Mouse (Mus musculus) heart, adult 9 months (tissue): ENCODE measurements around the gene Echdc2.
"Not testable (repeated sequence)": the region's sequence is repeated elsewhere in the genome, so short reads cannot be mapped to it uniquely, and the experiment has no call there.

Experiments
- DNase-seq, 2 experiments: peaks; one replicate each; pipeline ENCODE4 v3.0.0; 2022; ENCODE audit warnings: low spot score in 2 of 2

Echdc2 gene

DNA sequence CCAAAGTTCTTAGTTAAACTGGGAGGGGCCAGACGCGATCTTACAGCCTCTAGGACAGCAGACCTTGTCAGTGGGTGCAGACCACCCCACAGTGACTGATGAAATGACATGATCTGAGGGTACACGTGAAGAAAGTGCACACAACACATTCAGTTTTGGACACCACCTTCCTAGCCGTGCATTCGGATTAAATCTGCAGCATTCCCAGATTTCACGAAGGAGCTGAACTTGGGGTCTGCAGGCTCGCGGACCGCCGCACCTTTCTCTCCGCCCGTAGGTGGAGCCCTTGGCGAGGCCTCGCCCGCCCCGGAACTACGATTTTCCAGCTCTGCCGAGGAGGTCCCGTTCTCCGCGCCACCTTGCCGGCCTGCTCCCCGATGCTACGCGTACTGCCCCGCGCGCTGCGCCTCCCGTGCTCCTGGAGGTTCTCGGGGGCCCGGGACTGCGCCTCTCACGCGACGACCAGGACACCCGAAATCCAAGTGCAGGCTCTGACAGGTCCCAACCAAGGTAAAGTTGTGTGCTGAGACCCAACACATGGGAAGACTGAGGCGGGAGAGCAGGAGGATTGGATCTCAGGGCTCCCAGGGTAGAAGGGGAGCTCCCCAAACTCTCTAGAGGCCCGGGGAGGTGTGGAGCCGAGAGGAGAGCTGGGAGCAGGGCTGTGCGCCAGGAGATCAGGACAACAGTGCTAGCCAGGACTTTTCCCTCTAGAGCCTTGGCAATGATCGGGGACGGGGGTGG lies at the start of gene Echdc2:
TSS of gene Echdc2 (plus strand) at position 286 of the 744 bp plus-strand sequence.
- DNase-seq = peak; percentile 24 to 33

DNA sequence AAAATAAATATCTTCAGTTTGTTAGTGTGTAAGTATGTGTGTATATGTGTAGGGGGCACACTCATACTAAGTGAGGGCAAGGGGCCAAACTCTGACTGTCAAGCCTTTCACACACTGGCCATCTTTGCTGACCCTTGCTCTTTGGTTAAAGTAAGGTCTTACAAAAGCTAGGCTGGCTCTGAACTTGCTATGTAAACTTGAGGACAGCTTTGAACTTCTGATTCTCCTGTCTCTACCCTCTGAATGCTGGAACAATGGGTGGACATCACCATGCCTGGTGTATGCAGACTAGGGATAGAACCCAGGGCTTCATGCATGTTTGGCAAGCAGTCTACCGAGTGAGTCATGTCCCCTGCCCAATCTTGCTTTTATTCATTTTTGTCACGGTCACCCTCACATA lies 48.8 kb upstream of the Echdc2 start:
- no peak for DNase-seq

DNA sequence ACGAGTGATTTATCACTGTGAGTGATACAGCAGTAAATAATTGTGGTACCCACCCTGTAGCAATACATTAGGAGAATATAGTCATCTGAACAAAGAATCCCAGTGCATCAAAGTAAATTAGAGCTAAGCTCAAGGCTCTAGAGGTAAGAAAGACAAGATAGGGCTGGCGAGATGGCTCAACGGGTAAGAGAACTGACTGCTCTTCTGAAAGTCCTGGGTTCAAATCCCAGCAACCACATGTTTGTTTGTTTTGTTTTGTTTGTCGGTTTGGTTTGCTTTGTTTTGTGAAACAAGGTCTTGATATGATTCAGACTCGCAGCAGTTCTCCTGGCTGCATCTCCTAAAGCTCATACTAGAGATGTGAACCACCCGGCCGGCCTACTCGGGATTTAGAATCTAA lies 47.7 kb upstream of the Echdc2 start:
- DNase-seq = no peak

DNA sequence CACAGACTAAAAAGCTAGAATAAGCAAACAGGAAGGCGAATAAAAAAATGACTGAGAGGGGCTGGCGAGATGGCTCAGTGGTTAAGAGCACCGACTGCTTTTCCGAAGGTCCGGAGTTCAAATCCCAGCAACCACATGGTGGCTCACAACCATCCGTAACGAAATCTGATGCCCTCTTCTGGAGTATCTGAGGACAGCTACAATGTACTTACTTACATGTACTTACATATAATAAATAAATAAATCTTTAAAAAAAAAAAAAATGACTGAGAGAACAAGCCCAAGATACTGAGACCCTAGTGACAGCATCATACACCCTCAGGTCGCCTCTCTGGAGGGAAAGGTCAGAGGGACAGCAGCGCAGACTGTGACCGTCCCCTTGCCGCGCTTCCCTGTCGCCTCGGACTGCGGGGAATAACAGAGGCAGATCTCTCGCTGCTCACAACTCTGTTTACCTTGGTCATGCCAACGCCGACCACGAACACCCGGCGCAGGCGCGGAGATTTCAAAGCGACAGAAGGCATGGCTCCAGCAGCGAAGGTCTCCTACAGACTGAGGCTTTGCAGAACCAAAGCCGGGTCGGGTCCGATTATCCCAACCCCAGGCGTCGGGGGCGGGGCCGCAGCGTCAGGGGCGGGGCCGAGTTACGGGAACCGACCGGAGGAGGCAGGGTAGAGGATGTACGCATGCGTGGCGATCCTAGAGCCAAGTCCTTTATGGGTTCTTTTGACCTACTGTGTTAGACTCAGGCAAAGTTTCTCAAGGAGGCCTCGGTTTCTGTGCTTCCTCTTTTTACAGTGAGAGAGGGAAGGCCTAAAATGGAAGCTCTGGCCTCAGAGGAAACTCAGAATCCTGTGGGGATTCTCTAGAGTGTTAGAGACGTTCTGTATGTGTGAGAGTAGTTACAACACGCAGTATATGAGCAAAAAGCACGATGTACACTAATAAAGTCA lies 47.0 kb upstream of the Echdc2 start:
- peak; percentile 94 to 95 for DNase-seq

DNA sequence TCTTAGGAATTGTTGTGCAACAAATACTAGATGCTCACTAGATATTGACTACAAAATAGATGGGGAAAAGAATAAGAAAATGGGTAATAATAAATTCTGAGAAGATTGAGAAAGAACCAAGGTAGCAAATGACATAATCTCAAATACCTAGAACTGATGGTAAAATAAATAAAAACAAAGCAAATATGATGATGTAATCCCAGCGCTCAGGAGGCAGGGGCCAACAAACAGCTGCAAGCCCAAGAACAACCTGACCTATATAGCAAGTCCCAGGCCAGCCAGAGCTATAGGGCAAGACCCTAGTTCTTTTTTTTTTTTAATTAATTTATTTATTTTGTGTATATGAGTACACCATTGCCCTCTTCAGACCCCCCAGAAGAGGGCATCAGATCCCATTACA lies 41.1 kb upstream of the Echdc2 start:
- DNase-seq = no peak

DNA sequence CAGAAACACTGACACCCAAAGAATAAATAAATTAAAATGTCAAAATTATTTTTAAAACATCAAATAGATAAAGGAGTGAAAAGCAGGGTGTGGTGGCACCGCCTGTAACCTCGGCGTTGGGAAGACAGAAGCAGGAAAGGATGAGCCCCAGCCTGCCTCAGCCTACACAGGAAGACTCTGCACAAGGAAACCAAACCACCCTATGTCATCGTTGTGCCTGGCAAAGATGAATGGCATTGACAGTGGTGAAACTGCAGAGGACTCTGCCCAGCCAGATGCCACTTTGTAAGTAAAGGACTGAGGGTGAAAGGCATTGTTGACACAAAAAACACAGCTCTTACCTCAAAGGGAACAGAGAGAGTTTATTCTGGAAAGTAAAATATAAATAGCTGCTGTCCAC lies 39.0 kb upstream of the Echdc2 start:
- DNase-seq = no peak

DNA sequence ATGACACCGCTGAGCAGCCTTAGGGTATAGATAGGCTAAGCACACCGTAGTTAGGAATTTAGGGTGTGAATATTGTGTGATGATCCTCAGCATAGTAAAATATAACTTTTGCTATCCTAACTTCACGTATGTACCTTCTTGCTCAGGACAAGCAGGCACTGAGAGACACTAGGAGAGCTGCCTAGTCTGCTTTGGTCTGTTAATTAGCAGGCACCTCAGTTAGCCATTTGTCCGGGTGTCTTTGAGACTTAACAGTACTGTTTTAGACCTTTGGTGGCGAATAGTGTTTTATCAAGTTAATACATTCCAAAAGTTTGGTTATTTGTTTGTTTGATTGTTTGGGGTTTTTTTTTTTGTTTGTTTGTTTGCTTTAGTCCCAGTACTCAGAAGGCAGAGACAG lies 37.7 kb upstream of the Echdc2 start:
- no peak for DNase-seq

DNA sequence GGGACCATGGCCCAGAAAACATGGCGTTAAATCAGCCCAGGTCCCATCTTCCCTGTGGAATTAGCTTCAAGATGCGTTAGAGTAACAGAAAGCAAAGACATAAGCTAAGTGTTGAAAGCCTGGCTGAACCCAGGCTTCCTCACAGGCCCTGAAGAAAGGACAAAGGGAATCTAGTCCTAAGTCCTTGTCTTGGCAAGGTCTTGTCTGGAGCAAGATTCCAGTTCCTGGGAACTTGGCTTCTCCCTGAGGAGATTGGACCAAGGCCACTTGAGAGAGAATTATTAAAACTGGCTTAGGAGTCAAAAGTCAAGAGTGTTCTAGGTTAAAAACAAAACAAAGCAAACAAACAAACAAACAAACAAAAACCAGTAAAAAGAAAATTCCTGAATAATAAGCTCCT lies 36.9 kb upstream of the Echdc2 start:
- peak; percentile 10 to 18 for DNase-seq

DNA sequence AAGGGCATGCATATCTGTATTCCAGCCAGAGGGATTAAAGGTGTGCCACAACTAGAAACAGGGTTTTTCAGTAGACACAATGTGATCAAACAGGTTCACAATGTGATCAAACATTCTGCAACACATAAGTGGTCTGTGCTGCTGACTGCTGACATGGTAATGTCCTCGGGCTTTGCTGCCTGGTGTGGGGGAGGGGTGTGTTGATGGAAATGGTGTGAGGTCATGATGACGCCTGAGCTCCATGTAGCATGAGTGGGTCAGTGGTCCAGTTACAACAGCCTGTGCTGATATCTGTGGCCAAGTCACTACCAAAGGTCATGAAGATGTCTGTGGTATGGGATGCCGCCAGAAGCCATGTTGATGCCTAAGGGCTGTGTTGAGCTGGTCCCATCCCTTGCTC lies 34.8 kb upstream of the Echdc2 start:
- no peak for DNase-seq

DNA sequence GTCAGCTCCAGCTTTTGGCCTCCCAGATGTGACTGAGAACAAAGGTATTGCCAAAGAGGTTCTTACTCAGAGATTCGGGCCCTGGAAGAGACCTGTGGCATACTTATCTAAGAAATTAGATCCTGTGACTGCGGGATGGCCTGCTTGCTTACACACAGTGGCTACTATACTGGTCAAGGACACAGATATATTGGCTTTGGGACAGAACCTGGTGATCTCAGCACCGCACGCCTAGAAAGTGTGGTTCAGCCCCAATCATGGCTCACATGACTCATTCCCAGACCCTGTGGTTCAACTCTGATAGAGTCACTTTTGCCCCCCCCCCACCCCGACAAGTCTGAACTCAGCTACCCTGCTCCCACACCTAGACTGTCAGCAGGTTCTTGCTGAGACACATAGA lies 28.3 kb upstream of the Echdc2 start:
- no peak for DNase-seq

DNA sequence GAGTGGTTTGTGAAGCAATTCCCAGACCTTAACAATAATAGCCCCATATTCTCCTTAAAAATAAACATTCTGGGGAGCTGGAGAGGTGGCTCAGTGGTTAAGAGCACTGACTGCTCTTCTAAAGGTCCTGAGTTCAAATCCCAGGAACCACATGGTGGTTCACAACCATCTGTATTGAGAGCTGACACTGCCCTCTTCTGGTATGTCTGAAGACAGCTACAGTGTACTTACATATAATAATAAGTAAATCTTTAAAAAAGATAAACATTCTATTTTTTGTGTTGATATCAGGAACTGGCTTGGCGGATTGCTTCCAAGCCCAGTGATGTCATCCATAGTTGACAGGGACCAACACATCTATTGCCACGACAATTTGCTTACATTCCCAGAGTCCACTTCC lies 22.1 kb upstream of the Echdc2 start:
- DNase-seq = not testable (repeated sequence)

DNA sequence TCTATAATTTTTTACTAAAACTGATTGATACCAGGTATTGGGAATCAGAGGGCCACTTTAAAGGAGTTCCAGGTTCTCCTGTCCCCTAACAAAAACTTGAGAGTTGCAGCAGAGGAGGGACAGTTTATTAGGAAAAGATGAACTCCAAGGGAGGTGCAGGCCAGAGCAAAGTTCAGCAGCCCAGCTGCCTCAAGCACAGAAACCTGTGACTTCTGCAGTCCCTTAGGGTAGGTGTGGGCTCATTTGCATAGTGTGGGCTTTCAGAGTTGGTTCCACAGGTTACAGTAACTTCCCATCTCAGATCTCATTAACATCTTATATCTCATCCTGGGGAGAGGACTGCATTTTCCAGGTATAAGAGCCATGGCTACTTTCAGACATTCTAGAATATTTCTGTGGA lies 21.5 kb upstream of the Echdc2 start:
- DNase-seq = no peak

DNA sequence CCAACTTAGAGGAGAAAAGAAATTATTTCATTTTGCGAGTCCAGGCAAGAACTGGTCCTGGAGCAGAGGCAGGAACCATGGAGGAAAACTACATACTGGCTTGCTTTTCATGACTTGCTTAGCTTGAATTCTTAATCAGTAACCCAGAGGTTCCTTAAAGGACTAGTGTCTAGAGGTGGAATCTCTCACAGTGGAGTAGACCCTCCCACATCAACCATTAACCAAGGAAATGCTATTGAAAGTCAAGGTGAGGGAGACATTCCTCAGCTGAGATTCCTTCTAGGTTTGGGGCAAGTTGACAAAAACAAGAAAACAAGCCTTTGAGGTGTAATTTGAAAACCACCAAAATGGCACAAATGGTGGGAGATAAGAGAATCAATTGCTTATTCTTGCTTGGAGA lies 20.4 kb upstream of the Echdc2 start, which contains the start of gene Scp2:
TSS of gene Scp2 (minus strand) at position 119 of the 400 bp plus-strand sequence.
- no peak for DNase-seq

DNA sequence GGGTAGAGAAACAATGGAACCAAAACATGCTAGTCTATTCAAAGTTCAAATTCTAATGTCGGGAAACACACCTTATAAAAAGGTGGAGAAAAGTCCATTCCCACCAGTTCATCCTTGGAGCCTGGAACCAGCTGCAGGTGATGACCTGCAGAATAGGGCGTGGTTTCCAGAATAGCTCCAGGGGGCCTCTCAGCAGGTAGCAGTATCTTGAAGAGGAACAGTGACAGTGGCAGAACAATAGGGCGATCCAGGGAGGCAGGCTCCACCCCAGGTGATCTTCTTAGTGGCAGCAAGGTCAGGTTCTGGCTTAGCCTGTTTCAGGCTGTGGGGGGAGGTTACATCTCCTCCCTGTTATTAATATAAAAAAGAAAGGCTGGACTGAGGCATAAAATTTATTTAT lies 19.7 kb upstream of the Echdc2 start:
- not testable (repeated sequence) for DNase-seq

DNA sequence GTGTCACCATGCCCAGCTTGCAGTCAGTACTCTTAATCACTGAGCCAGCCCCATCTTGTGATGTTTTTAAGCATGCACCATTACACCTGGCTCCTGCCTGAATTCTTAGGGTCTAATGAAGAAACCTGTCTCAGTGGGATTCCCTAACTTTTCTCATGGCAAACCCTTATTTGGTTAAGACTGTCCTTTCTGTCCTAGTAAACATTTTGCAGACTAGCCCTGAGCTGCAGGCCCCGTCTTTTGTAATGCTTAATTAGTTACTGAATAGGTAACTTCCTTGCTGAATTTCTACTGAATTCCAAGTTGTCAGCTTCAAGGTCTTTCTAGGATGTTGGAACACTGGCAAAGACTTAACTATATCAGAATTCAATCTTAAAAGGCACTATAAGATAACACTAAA lies 10.1 kb upstream of the Echdc2 start:
- not testable (repeated sequence) for DNase-seq

DNA sequence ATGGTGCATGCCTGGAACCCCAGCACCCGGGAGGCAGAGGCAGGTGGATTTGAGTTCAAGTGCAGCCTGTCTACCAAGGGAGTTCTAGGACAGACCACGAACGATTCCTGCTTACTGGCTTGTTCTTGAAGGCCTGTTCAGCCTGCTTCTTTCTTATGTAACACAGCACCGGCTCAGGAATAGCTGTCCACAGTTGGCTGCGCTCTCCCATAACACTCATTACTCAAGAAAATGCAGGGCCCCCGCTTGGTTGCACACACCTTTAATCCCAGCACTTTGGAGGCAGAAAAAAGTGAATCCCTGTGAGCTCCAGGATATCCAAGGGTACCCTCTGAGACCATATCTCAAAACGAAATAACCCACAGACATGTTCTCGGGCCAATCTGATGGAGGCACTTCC lies 3.3 kb upstream of the Echdc2 start:
- no peak for DNase-seq

DNA sequence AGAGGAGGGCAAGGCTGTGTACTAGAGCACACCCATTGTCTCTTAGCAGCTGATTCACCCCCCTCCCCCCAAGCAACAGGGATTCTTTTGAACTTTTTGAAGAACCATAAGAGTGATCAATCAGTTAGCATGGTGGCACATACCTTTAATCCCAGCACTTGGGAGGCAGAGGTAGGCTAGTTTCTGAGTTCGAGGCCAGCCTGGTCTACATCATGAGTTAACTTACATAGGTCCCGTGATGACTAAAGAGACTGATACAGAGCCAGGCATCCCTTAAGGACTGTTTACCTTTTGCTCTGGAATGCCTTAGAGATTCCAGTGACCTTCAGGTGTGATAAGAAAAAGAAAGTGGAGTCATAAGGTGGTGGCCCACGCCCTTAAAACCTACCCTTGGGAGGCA lies 1.9 kb upstream of the Echdc2 start:
- DNase-seq = no peak

DNA sequence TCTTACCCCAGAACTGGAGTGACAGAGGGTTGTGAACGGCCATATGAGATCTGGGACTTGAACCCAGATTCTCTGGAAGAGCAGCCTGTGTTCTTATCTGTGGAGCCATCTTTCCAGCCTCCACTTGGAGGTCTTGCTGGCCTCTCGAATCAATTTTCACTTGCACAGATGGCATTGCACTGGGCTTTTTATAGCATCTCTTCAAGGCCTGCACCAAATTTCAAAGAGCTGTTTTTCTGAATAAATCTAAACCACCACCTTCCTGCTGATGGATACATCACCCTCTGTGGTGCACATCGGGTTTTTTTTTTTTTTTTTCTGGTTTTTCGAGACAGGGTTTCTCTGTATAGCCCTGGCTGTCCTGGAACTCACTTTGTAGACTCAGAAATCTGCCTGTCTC lies 1.6 kb downstream of the Echdc2 start:
- no peak for DNase-seq

DNA sequence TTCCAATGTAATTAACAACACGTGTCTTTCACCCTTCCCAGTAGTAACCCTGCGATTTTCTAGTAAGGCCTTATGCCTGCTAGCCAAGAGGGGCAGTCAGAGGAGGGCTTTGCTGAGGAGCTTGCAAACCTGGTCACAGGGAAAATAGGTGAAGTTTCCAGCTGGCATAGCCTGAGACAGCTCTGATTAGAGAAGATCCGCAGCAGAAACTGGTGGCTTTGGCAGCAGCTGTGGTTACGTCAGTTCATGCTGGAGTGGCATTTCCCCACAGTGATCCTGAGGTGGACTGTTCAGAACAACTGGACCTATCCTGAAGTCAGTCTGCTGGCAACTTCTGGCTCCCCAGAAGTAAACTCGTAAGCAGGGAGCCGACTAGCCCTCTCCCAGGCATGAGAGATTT lies 2.8 kb downstream of the Echdc2 start:
- no peak for DNase-seq

DNA sequence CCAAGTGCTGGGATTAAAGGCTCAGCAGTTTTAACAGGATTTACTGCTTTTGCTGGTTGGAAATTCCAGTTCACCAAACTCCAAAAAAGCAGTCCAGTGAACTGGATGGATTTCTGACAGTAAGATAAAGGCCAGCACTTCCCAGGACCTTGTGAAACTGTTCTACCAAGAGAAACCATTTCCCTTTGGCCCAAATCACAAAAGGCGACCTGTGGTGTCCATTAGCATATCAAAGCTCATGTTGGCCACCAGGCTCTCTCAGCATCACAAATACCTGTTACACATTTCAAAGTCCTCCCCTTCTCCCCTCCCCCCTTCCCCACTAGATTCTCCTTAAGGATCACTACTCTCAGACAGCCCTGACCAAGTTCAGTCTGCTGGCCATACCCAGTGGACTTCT lies 17.0 kb downstream of the Echdc2 start:
- DNase-seq = no peak

DNA sequence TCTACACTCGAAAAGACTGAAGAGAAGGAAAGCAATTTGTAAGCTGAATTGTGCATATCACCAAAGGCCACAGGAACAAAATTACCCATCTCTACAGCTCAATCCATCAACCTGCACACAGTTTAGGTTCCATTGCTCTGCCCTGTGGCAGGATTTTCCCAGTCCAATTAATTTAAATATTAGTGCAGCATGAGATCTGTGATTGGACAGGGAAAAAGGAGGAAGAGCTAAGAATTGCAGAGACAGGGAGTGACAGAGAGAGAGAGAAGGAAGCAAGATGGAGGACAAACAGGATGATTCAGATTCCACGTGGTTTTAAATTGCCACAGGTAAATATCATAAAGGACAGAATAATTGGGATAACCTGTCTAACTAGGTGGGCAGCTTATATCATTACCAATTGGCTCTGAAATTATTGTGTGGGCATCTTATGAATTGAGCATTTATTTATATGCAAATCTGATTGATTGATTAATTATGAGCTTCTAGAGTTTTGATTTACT lies 27.6 kb downstream of the Echdc2 start:
- no peak for DNase-seq

DNA sequence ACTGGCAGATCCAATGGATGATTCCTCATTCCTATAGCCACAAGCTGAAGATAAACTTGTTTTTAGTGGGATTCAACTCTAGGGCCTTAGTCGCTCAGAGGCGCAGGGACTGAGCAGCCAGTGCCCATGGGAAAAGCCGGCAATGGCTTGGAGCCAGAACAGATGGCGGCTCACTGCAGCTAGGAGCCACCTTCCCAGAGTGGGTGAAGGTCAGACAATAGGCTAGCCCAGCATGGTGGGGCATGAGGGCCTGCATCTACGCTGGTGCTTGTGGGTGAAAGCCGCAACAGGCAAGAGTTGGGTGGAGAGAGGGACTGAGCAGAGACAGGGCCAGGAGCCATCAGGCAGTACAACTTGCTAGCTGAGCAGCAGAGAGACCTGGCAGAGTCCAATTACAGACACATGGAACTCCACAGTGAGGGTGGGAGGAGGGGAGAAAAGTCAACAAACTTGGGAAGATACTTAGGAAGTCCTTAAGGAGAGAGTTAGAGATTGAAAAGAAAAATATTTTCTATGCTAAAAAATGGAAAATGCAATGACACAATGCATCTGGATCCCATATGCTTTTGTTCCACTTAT lies 31.1 kb downstream of the Echdc2 start:
- DNase-seq = peak; percentile 1 to 13
